Mouse (Mus musculus) liver, embryonic 15.5 days (tissue): ENCODE measurements around the gene Il1r2. TPM values are rescaled to one million over a fixed set of nuclear protein-coding genes. Genes with fewer than 3 reads are reported as not detected.

Experiments used
- ATAC-seq: fragments of 200-750 bp; cut with Nextera tagmentation; 2 replicates; pipeline ENCODE4 v1.8.0; 2017; ENCODE audit warnings: moderate number of reproducible peaks, mild to moderate bottlenecking, moderate library complexity; ENCODE audit not compliant: insufficient read depth
- H3K27ac ChIP-seq: fragments of 300-500 bp; sonication (generic); replicated peaks from 2 replicates; pipeline ENCODE4 v1.5.1; 2015; ENCODE audit warnings: mild to moderate bottlenecking, inconsistent platforms
- H3K27me3 ChIP-seq: fragments of 300-500 bp; sonication (generic); 2 replicates; pipeline ENCODE4 v1.6.1; 2015; ENCODE audit warnings: mild to moderate bottlenecking, inconsistent platforms
- H3K36me3 ChIP-seq: fragments of 300-500 bp; sonication (generic); replicated peaks from 2 replicates; pipeline ENCODE4 v1.6.1; 2015; ENCODE audit warnings: moderate library complexity, mild to moderate bottlenecking, inconsistent platforms
- H3K4me1 ChIP-seq: fragments of 300-500 bp; sonication (generic); replicated peaks from 2 replicates; pipeline ENCODE4 v1.6.1; 2015; ENCODE audit warnings: inconsistent platforms
- H3K4me2 ChIP-seq: fragments of 300-500 bp; sonication (generic); 2 replicates; pipeline ENCODE4 v1.6.1; 2015; ENCODE audit warnings: moderate library complexity, mild to moderate bottlenecking, inconsistent platforms
- H3K4me3 ChIP-seq: fragments of 300-500 bp; sonication (generic); replicated peaks from 2 replicates; pipeline ENCODE4 v1.5.1; 2015; ENCODE audit warnings: mild to moderate bottlenecking, inconsistent platforms
- H3K9ac ChIP-seq: fragments of 300-500 bp; sonication (generic); 2 replicates; pipeline ENCODE4 v1.6.1; 2015; ENCODE audit warnings: moderate library complexity, mild to moderate bottlenecking, inconsistent platforms
- H3K9me3 ChIP-seq: fragments of 300-500 bp; sonication (generic); replicated peaks from 2 replicates; pipeline ENCODE4 v1.6.1; 2016; ENCODE audit warnings: inconsistent platforms
- WGBS: fragments of 180-500 bp; shearing (Covaris S2); methylation state at CpG from one replicate; pipeline ENCODE4 v1.1.7; 2015; ENCODE audit warnings: mixed read lengths; ENCODE audit not compliant: insufficient replicate concordance; 5-methylcytosine and 5-hydroxymethylcytosine counted together
- polyA plus RNA-seq: library from polyadenylated mRNA; unstranded; fragments of >200 nt; fragmentation: Nextera tagmentation; extraction: Ambion mirVana; gene quantifications from 2 replicates; pipeline ENCODE4 v1.2.1, GENCODE M21; 2015

Il1r2 gene
- polyA plus RNA-seq, 1 experiment from 2014 or later: 1.8 TPM

- H3K9me3 ChIP-seq: no peaks in the 10 kb centered on the region
- no peak overlapping the region for H3K4me3 ChIP-seq
- H3K9ac ChIP-seq: no peak overlapping the region
- no peaks in the 10 kb centered on the region for H3K4me1 ChIP-seq
- no peak overlapping the region for H3K27ac ChIP-seq
- no peak overlapping the region for H3K4me2 ChIP-seq
- 35% methylated on average over 1 of the region's 1 CpGs for WGBS
- ATAC-seq: no peak
- H3K27me3 ChIP-seq: no peaks in the 10 kb centered on the region; the same call in 1 of the 2 replicates
- no peaks in the 10 kb centered on the region for H3K36me3 ChIP-seq
These were observed 21.7 kb downstream of the Il1r2 start for GRCm38 (mm10) chr1:40095585-40095984.

- 60% methylated on average over 4 of the region's 4 CpGs for WGBS
- no peaks in the 10 kb centered on the region for H3K4me1 ChIP-seq
- H3K4me3 ChIP-seq: no peak overlapping the region
- no peaks in the 10 kb centered on the region for H3K36me3 ChIP-seq
- no peak overlapping the region for H3K27ac ChIP-seq
- H3K9me3 ChIP-seq: no peaks in the 10 kb centered on the region
- no peak for ATAC-seq
- H3K27me3 ChIP-seq: peaks cover 4% of the 10 kb centered on the region; the same call in 1 of the 2 replicates
- H3K4me2 ChIP-seq: no peak overlapping the region
- H3K9ac ChIP-seq: no peak overlapping the region
These were observed 32.4 kb downstream of the Il1r2 start for GRCm38 (mm10) chr1:40106306-40106705.

DNA sequence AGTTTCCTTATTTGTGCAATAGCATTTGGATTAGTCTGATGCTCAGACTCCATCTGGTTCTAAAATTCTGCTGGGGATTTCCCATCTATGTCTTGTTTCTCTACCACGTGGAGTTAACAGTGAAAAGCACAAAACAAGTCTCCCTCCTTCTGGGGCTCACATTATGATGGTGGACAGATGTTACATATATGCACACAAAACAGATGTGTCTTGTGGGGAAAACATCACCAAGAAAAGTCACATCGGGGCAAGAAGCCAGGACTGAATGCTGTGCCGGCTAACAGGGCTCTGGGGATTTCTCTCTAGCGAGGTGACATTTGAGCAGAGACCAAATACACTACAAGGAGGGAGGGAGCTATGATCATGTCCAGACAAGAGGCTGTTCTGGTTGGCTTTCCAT, 32.8 kb downstream of the Il1r2 start:
- no peak overlapping the region for H3K27ac ChIP-seq
- H3K4me3 ChIP-seq: no peak overlapping the region
- no peak overlapping the region for H3K4me2 ChIP-seq
- H3K4me1 ChIP-seq: no peaks in the 10 kb centered on the region
- no peak for ATAC-seq
- no peaks in the 10 kb centered on the region for H3K36me3 ChIP-seq
- no peaks in the 10 kb centered on the region for H3K9me3 ChIP-seq
- 68% methylated on average over 4 of the region's 4 CpGs for WGBS
- no peak overlapping the region for H3K9ac ChIP-seq
- H3K27me3 ChIP-seq: peaks cover 4% of the 10 kb centered on the region; the same call in 1 of the 2 replicates

- no peak overlapping the region for H3K27ac ChIP-seq
- WGBS: 55% methylated on average over 5 of the region's 5 CpGs
- H3K9ac ChIP-seq: no peak overlapping the region
- no peak for ATAC-seq
- no peaks in the 10 kb centered on the region for H3K27me3 ChIP-seq
- no peaks in the 10 kb centered on the region for H3K4me1 ChIP-seq
- H3K4me3 ChIP-seq: no peak overlapping the region
- H3K36me3 ChIP-seq: no peaks in the 10 kb centered on the region
- H3K4me2 ChIP-seq: no peak overlapping the region
- no peaks in the 10 kb centered on the region for H3K9me3 ChIP-seq
These were observed 34.3 kb downstream of the Il1r2 start for GRCm38 (mm10) chr1:40107971-40108749.

- 52% methylated on average over 6 of the region's 6 CpGs for WGBS
These were observed 35.9 kb downstream of the Il1r2 start for GRCm38 (mm10) chr1:40109736-40110135.

GRCm38 (mm10) chr1:40115271-40115670, 41.4 kb downstream of the Il1r2 start:
- Histone ChIP-seq H3K27ac (no peak overlapping the region), H3K9ac (no peak overlapping the region), H3K9me3 (no peaks in the 10 kb centered on the region), H3K4me2 (no peak overlapping the region), H3K4me1 (no peaks in the 10 kb centered on the region), H3K36me3 (no peaks in the 10 kb centered on the region), H3K4me3 (no peak overlapping the region), H3K27me3 (no peaks in the 10 kb centered on the region)
- 33% methylated on average over 8 of the region's 8 CpGs for WGBS
- ATAC-seq: no peak

More at GRCm38 (mm10) chr1:40109736-40110135, 35.9 kb downstream of the Il1r2 start:
- no peak for ATAC-seq
- Histone ChIP-seq H3K4me2 (no peak overlapping the region), H3K9ac (no peak overlapping the region), H3K4me1 (no peaks in the 10 kb centered on the region), H3K27me3 (no peaks in the 10 kb centered on the region), H3K9me3 (no peaks in the 10 kb centered on the region), H3K36me3 (no peaks in the 10 kb centered on the region), H3K4me3 (no peak overlapping the region), H3K27ac (no peak overlapping the region)

DNA sequence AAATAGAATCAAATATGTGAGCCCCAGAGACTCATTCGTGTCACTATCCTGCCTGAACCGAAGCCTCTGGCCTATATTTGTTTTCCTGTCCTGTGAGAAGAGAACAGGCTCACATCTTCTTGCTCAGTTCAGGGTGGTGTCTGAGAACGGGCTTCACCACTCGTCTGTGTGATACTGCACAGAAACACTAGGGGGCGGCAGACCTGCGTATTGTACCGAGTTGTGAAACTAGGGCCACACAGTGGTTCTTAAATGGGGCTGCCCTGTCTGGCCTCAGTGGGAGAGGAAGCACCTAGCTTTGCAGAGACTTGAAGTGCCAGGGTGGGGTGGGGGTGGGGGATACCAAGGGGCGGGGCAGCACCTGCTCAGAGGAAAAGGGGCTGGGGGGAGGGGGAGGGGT, 42.5 kb downstream of the Il1r2 start:
- no peaks in the 10 kb centered on the region for H3K9me3 ChIP-seq
- ATAC-seq: peak; percentile 49; the same call in 1 of the 2 replicates
- no peaks in the 10 kb centered on the region for H3K4me1 ChIP-seq
- H3K9ac ChIP-seq: no peak overlapping the region
- H3K27ac ChIP-seq: no peak overlapping the region; the same call in 1 of the 2 replicates
- 2% methylated on average over 8 of the region's 8 CpGs for WGBS
- no peak overlapping the region for H3K4me3 ChIP-seq
- no peaks in the 10 kb centered on the region for H3K27me3 ChIP-seq
- H3K4me2 ChIP-seq: no peak overlapping the region
- H3K36me3 ChIP-seq: no peaks in the 10 kb centered on the region

- H3K4me1 ChIP-seq: no peaks in the 10 kb centered on the region
These were observed 43.7 kb downstream of the Il1r2 start for GRCm38 (mm10) chr1:40117565-40117964.

DNA sequence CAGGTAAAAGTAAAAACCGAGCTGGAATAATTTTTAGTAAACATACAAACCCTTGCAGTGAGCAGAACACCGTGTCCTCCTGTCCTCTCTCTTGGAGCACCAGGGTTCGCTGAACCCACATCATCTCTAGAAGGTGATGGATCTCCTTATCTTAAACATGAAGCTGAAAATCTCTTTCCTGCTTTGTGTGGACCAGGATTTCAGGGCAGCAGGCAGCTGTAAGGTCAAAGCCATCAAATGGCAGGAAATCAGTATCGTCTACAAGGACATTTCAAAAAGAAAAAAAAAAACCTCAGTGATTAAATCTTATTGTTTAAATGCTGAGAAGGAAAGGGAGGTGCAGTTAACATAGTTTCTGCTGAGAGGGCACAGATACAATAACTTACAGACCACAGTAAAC, 50.4 kb downstream of the Il1r2 start:
- WGBS: 50% methylated on average over 4 of the region's 4 CpGs
- no peak overlapping the region for H3K4me3 ChIP-seq
- H3K27ac ChIP-seq: no peak overlapping the region
- H3K9me3 ChIP-seq: no peaks in the 10 kb centered on the region
- H3K4me2 ChIP-seq: no peak overlapping the region
- H3K36me3 ChIP-seq: no peaks in the 10 kb centered on the region
- H3K9ac ChIP-seq: no peak overlapping the region
- no peak for ATAC-seq
- no peaks in the 10 kb centered on the region for H3K27me3 ChIP-seq
- no peaks in the 10 kb centered on the region for H3K4me1 ChIP-seq

More at GRCm38 (mm10) chr1:40117565-40117964, 43.7 kb downstream of the Il1r2 start:
- Histone ChIP-seq H3K27ac (no peak overlapping the region), H3K9ac (no peak overlapping the region), H3K36me3 (no peaks in the 10 kb centered on the region), H3K4me2 (no peak overlapping the region), H3K27me3 (no peaks in the 10 kb centered on the region), H3K9me3 (no peaks in the 10 kb centered on the region), H3K4me3 (no peak overlapping the region)
- no peak for ATAC-seq
- 64% methylated on average over 9 of the region's 10 CpGs for WGBS

- Histone ChIP-seq H3K9ac (no peak overlapping the region), H3K36me3 (no peaks in the 10 kb centered on the region), H3K27me3 (no peaks in the 10 kb centered on the region), H3K9me3 (no peaks in the 10 kb centered on the region), H3K4me1 (no peaks in the 10 kb centered on the region), H3K27ac (no peak overlapping the region), H3K4me3 (no peak overlapping the region), H3K4me2 (no peak overlapping the region)
- no peak for ATAC-seq
- WGBS: 69% methylated on average over 4 of the region's 4 CpGs
These were observed 54.6 kb downstream of the Il1r2 start for GRCm38 (mm10) chr1:40128481-40128880.

DNA sequence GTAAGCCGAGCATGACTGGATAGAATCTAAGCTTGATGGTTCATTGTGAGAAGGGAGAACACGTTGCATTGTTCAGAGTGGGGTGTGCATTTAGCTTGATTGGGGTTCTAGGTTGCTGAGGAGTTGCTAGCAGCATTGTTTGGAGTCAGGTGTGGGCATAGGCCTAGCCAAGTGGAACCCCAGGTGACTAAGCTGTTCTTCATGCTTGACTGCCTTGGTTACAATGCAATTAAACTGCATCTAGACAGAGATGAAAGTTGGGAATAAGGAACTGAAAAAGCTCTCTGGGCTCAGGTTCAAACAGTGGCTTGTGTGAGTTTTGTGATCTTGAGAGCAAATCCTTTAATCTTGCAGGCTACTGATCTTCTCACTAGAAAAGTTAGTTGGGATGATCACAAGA, 55.4 kb downstream of the Il1r2 start:
- H3K4me3 ChIP-seq: no peak overlapping the region
- no peak overlapping the region for H3K27ac ChIP-seq
- no peak for ATAC-seq
- no peaks in the 10 kb centered on the region for H3K36me3 ChIP-seq
- H3K27me3 ChIP-seq: no peaks in the 10 kb centered on the region
- no peak overlapping the region for H3K9ac ChIP-seq
- WGBS: 42% methylated on average over 2 of the region's 2 CpGs
- no peak overlapping the region for H3K4me2 ChIP-seq
- no peaks in the 10 kb centered on the region for H3K4me1 ChIP-seq
- H3K9me3 ChIP-seq: no peaks in the 10 kb centered on the region

DNA sequence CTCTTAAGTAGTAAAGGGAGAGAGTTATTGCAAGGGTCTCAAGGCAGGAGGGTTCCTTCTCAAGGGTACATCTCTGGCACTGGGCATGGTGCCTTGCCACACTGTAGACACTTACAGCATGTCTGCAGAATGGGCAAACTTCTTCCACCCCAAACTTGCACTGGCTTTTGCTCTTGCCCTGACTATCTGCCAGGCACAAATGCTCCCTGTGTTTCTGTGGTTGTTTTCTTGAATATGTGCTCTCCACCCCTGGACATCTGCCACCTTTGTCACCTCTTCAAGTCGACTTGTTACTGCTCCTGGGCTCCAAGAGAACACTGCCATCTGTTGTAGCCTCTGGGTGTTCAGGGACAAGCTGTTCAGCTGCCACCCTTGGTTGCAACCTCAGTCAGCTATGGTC, 57.8 kb downstream of the Il1r2 start:
- no peak overlapping the region for H3K4me2 ChIP-seq
- no peaks in the 10 kb centered on the region for H3K27me3 ChIP-seq
- H3K4me1 ChIP-seq: no peaks in the 10 kb centered on the region
- no peaks in the 10 kb centered on the region for H3K36me3 ChIP-seq
- no peaks in the 10 kb centered on the region for H3K9me3 ChIP-seq
- no peak overlapping the region for H3K4me3 ChIP-seq
- WGBS: 26% methylated on average over 1 of the region's 1 CpGs
- no peak overlapping the region for H3K27ac ChIP-seq
- H3K9ac ChIP-seq: no peak overlapping the region
- no peak for ATAC-seq
